Mouse (Mus musculus): ENCODE measurements around the gene Amz2.

DNA sequence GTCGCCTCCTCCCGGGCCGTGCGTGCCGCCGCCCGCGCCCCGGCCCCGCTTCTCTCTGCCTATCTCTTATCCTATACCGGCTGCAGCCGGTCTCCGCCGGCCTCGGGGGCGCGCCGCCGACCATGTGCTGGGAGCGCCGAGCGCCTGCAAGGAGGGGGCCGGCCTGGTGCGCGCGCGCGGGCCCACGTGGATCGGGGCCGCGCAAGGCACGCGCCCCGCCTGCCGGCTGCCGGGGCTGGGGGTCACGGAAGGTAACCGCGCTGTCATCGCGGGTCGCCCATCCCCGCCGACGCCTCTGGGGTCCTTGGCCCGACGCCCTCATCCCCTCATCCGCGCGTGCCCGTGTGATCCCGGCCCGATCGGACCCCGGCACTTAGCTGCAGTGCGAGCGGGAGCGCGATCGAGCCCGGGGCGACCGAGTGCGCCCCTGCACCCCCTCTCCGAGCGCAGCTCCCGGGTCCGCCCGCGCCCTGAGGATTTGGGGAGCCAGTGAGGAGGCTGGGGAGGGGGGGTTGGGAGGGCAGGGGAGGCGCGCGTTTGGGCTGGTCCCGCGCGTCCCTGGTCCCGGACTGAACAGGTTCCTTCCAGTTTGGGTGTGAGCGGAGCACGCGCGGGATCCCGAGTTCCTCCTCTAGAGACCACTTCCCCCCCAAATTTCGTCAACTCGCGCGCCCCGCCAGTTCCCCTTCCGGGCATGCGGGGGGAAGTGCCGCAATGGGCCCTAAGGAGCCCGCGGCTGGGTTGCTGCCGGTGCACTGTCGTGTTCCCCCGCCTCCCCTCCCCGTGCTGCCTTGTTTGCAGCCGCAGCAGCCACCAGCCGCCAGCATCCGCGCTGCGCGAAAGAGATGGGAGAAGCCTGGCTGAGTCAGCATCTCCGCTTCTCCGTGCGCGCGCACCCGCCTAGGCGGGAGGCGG is 47.7 kb downstream of the Amz2 start, which contains the start of the genes Arsg and Slc16a6:
- TF ChIP-seq CTCF (conservative IDR thresholded peaks at IDR 0.05; ENCODE audit: insufficient read depth, insufficient read length, low read depth, low read length) (no peak), POLR2A (IDR thresholded peaks at IDR 0.05; ENCODE audit: low read depth, low read length) (no peak)

All from kidney, adult 2 months (tissue).